Mouse (Mus musculus): ENCODE data around the gene Cpn1. TPM values are rescaled to one million over a fixed set of nuclear protein-coding genes. Genes with fewer than 3 reads are reported as not detected.

Cpn1 gene
- 0.18 TPM in 1 of 2 replicates, not detected in the other for polyA plus RNA-seq (2015; fragmentation: Nextera tagmentation; extraction: Ambion mirVana)

DNA sequence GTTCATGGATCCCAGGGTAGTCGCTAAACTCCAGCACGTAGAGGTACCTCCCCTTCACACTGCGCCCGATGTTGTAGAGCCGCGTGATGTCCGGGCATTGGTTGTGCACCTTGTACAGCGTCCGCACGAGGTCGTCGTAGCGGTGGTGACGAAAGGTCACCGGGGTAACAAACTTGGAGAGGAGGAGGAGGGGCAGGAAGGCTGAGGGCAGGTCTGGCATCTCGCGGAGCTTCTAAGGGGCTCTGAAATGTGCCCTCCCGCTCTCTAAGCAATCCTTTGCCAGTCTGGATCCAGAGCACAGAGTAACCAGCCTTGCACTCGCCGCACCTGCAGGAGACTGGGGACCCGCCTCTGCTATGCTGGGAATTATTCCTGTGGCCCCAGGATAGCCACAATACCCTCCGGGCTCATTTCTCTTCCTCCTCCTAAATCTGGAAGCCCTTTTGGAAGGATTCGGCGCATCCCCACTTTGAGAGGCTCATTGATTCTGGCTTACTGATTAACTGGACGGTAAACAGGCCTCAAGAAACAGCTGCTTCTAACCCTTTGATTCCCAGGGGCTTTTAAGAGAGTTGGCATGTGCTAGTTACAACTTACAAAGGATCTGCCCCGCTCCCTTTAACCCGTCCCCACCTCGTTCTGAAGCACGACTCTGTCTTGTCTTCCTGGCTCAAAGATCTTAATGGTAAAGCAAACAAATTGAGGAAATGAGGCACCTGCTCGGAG is at the start of gene Cpn1:
Cpn1 (minus strand) TSS at position 488 of the 726 bp plus-strand sequence.
- Histone ChIP-seq H3K27ac (no peak within 1 kb of the TSS), H3K36me3 (no peaks in the 10 kb centered on the region), H3K9me3 (no peaks in the 10 kb centered on the region), H3K4me3 (no peak within 1 kb of the TSS), H3K9ac (no peak within 1 kb of the TSS), H3K4me1 (peaks cover 6% of the 10 kb centered on the region; the same call in 1 of the 2 replicates), H3K4me2 (no peak within 1 kb of the TSS), H3K27me3 (peaks cover 8% of the 10 kb centered on the region)
- WGBS, result 25% methylated on average over 30 of the region's 30 CpGs
- no peak for ATAC-seq (ENCODE audit: insufficient number of reproducible peaks, low FRiP score, low TSS enrichment, low read depth)

GRCm38 (mm10) chr19:44033396-44033795 is 47.0 kb upstream of the Cpn1 start:
- Histone ChIP-seq H3K27ac (no peak overlapping the region), H3K36me3 (peaks cover 46% of the 10 kb centered on the region), H3K9me3 (no peaks in the 10 kb centered on the region), H3K4me1 (no peaks in the 10 kb centered on the region), H3K4me2 (no peak overlapping the region), H3K9ac (no peak overlapping the region), H3K4me3 (no peak overlapping the region), H3K27me3 (no peaks in the 10 kb centered on the region)
- 90% methylated on average over 5 of the region's 5 CpGs for WGBS
- no peak for ATAC-seq (ENCODE audit: insufficient number of reproducible peaks, low FRiP score, low TSS enrichment, low read depth)

DNA sequence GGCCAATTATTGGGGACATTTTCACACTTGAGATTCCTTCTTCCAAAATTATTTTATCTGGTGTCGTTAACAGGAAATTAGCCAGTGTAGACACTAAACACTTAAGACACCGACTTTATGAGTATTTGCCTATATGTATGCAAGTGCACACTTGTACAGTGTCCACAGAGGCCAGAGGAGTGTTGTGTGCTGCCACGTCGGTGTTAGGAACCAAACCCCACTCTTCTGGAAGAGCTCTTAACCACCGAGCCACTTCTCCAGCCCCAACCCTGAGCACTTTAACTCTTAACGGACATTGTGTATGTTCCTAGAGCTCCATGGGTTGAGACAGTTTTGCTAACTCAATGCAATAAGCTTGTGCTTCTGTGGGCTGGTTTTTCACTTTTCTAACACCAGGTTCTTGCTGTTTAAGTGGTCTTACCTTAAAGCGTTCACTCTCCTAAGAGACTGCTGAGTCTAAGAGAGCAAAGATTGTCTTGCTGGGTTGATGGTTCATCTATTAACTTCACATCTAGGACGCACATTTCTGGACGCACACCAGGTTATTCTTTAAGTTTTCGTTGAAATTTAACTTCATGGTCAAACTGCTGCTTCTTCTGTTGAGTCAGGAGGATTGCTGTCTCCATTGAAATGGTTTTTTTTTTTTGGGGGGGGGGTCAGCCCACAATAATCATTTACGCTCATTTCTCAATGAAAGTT is 45.8 kb upstream of the Cpn1 start:
- no peak for ATAC-seq (ENCODE audit: insufficient number of reproducible peaks, low FRiP score, low TSS enrichment, low read depth)
- H3K27me3 ChIP-seq, result no peaks in the 10 kb centered on the region
- no peak overlapping the region for H3K9ac ChIP-seq
- H3K4me1 ChIP-seq, result no peaks in the 10 kb centered on the region
- 88% methylated on average over 11 of the region's 11 CpGs for WGBS
- no peak overlapping the region for H3K4me2 ChIP-seq
- peaks cover 36% of the 10 kb centered on the region for H3K36me3 ChIP-seq
- no peak overlapping the region for H3K27ac ChIP-seq
- no peaks in the 10 kb centered on the region for H3K9me3 ChIP-seq
- no peak overlapping the region for H3K4me3 ChIP-seq

GRCm38 (mm10) chr19:44030024-44030423 is 43.7 kb upstream of the Cpn1 start:
- WGBS, result 92% methylated on average over 5 of the region's 5 CpGs
- ATAC-seq (ENCODE audit: insufficient number of reproducible peaks, low FRiP score, low TSS enrichment, low read depth), result no peak
- Histone ChIP-seq H3K9ac (no peak overlapping the region), H3K4me2 (no peak overlapping the region), H3K9me3 (no peaks in the 10 kb centered on the region), H3K27me3 (no peaks in the 10 kb centered on the region), H3K4me1 (no peaks in the 10 kb centered on the region), H3K4me3 (no peak overlapping the region), H3K27ac (no peak overlapping the region), H3K36me3 (peaks cover 16% of the 10 kb centered on the region)

- Histone ChIP-seq H3K4me1 (no peaks in the 10 kb centered on the region), H3K27ac (no peak within 1 kb of the TSS), H3K4me3 (no peak within 1 kb of the TSS), H3K36me3 (peaks cover 8% of the 10 kb centered on the region), H3K4me2 (no peak within 1 kb of the TSS), H3K27me3 (no peaks in the 10 kb centered on the region), H3K9ac (no peak within 1 kb of the TSS), H3K9me3 (no peaks in the 10 kb centered on the region)
- 74% methylated on average over 8 of the region's 8 CpGs for WGBS
- no peak for ATAC-seq (ENCODE audit: insufficient number of reproducible peaks, low FRiP score, low TSS enrichment, low read depth)
These were observed 42.6 kb upstream of the Cpn1 start, which contains the start of gene Cyp2c23 for GRCm38 (mm10) chr19:44028972-44029371. Gene Cyp2c23, minus strand, starts transcription at chr19:44029208.

- WGBS, result 61% methylated on average over 8 of the region's 8 CpGs
- ATAC-seq (ENCODE audit: insufficient number of reproducible peaks, low FRiP score, low TSS enrichment, low read depth), result no peak
- H3K36me3 ChIP-seq, result peaks cover 1% of the 10 kb centered on the region; the same call in 1 of the 2 replicates
- no peak overlapping the region for H3K4me2 ChIP-seq
- no peak overlapping the region for H3K4me3 ChIP-seq
- no peaks in the 10 kb centered on the region for H3K9me3 ChIP-seq
- H3K9ac ChIP-seq, result no peak overlapping the region
- H3K27ac ChIP-seq, result no peak overlapping the region
- H3K4me1 ChIP-seq, result no peaks in the 10 kb centered on the region
- H3K27me3 ChIP-seq, result no peaks in the 10 kb centered on the region
These were observed 40.7 kb upstream of the Cpn1 start for GRCm38 (mm10) chr19:44026956-44027530.

DNA sequence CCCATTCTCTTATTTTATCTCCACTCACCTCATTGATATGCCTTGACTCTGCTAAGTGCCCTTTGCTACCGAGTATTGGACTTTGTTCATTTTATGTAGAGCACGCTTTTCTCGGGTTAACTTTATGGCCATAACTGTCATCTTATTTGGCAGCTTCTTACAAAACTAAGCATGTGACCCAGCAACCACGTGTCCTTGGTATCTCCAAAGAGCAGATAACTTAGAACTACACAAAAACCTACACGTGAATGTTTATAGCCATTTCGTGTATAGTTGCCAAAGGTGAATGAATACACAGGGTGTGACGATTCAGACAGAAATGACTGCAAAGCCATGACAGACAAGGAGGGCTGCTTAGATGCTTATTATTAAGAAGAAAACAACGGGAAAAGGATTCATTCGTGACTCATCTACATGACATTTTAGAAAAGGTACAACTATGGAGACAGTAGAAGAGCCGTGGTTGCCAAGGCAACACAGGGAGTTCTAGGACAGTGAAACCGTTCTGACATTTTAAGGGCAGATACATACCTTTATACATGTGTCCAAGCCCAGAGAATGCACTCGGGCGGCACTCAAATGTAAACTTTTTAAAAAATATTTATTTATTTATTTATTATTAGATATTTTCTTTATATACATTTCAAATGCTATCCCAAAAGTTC is 38.7 kb upstream of the Cpn1 start:
- no peaks in the 10 kb centered on the region for H3K36me3 ChIP-seq
- H3K4me3 ChIP-seq, result no peak overlapping the region
- no peaks in the 10 kb centered on the region for H3K4me1 ChIP-seq
- 86% methylated on average over 13 of the region's 13 CpGs for WGBS
- no peak overlapping the region for H3K27ac ChIP-seq
- ATAC-seq (ENCODE audit: insufficient number of reproducible peaks, low FRiP score, low TSS enrichment, low read depth), result no peak
- H3K27me3 ChIP-seq, result no peaks in the 10 kb centered on the region
- H3K4me2 ChIP-seq, result no peak overlapping the region
- no peak overlapping the region for H3K9ac ChIP-seq
- H3K9me3 ChIP-seq, result no peaks in the 10 kb centered on the region

GRCm38 (mm10) chr19:44023066-44023465 is 36.7 kb upstream of the Cpn1 start:
- Histone ChIP-seq H3K27ac (no peak overlapping the region), H3K27me3 (no peaks in the 10 kb centered on the region), H3K9me3 (no peaks in the 10 kb centered on the region), H3K9ac (no peak overlapping the region), H3K4me1 (no peaks in the 10 kb centered on the region), H3K4me3 (no peak overlapping the region), H3K36me3 (no peaks in the 10 kb centered on the region), H3K4me2 (no peak overlapping the region)
- 67% methylated on average over 5 of the region's 5 CpGs for WGBS
- ATAC-seq (ENCODE audit: insufficient number of reproducible peaks, low FRiP score, low TSS enrichment, low read depth), result no peak

GRCm38 (mm10) chr19:44021502-44021901 is 35.1 kb upstream of the Cpn1 start:
- no peak overlapping the region for H3K27ac ChIP-seq
- H3K9me3 ChIP-seq, result no peaks in the 10 kb centered on the region
- no peak overlapping the region for H3K9ac ChIP-seq
- ATAC-seq (ENCODE audit: insufficient number of reproducible peaks, low FRiP score, low TSS enrichment, low read depth), result no peak
- no peaks in the 10 kb centered on the region for H3K4me1 ChIP-seq
- WGBS, result 81% methylated on average over 4 of the region's 4 CpGs
- H3K4me2 ChIP-seq, result no peak overlapping the region
- H3K27me3 ChIP-seq, result no peaks in the 10 kb centered on the region
- no peak overlapping the region for H3K4me3 ChIP-seq
- H3K36me3 ChIP-seq, result no peaks in the 10 kb centered on the region

DNA sequence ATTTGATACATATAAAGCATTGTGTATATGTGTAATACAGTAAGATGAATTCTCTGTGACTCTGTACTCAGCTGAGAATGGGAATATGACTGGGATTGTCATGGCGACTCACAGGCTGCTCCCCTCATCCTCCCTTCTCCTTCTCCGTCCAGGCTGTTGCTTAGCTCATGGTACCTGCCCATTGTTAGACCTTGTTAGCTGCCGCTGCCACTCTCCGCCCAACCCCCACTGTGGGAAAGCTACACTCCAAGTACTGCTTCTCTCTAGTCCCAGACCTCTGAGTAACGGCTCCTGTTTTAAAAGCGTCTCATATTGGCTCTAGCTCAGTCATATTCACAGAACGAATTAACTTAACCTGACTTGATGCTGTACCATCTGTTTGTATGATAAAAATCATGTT is 33.4 kb upstream of the Cpn1 start:
- 59% methylated on average over 7 of the region's 7 CpGs for WGBS

GRCm38 (mm10) chr19:44013862-44014261 is 27.5 kb upstream of the Cpn1 start:
- no peaks in the 10 kb centered on the region for H3K27me3 ChIP-seq
- no peak overlapping the region for H3K9ac ChIP-seq
- no peaks in the 10 kb centered on the region for H3K9me3 ChIP-seq
- no peak for ATAC-seq (ENCODE audit: insufficient number of reproducible peaks, low FRiP score, low TSS enrichment, low read depth)
- H3K27ac ChIP-seq, result no peak overlapping the region
- 84% methylated on average over 6 of the region's 6 CpGs for WGBS
- no peak overlapping the region for H3K4me3 ChIP-seq
- no peak overlapping the region for H3K4me2 ChIP-seq
- no peaks in the 10 kb centered on the region for H3K4me1 ChIP-seq
- no peaks in the 10 kb centered on the region for H3K36me3 ChIP-seq

More for the DNA sequence above, 33.4 kb upstream of the Cpn1 start:
- ATAC-seq (ENCODE audit: insufficient number of reproducible peaks, low FRiP score, low TSS enrichment, low read depth), result no peak
- Histone ChIP-seq H3K9ac (no peak overlapping the region), H3K36me3 (no peaks in the 10 kb centered on the region), H3K9me3 (no peaks in the 10 kb centered on the region), H3K4me3 (no peak overlapping the region), H3K27me3 (no peaks in the 10 kb centered on the region), H3K4me2 (no peak overlapping the region), H3K4me1 (no peaks in the 10 kb centered on the region), H3K27ac (no peak overlapping the region)

DNA sequence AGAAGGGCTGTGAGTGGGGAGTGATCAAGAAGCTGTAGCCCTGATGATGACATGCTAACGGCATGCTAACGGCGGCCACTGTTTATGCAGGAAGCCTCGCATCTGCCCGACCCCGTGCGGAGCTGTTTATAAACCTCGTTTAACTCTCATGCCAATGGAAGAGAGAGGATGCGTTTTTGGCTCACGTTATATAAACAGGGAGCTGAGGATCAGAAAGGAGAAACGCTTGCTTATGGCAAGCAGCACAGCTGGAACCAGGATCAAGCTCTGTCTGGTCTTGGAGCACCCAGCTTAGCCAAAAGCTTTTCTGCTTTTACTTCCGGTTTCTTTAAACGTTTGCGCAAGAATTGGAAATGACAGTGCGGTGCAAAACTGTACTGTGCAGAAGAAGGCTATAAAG is 22.4 kb upstream of the Cpn1 start:
- Histone ChIP-seq H3K27ac (no peak overlapping the region), H3K4me3 (no peak overlapping the region), H3K27me3 (no peaks in the 10 kb centered on the region), H3K36me3 (no peaks in the 10 kb centered on the region), H3K9me3 (no peaks in the 10 kb centered on the region), H3K4me1 (no peaks in the 10 kb centered on the region), H3K4me2 (no peak overlapping the region), H3K9ac (no peak overlapping the region)
- 51% methylated on average over 15 of the region's 15 CpGs for WGBS
- no peak for ATAC-seq (ENCODE audit: insufficient number of reproducible peaks, low FRiP score, low TSS enrichment, low read depth)
